ENCODE assay signal across 14 mouse cellular contexts in the genomic region with DNA sequence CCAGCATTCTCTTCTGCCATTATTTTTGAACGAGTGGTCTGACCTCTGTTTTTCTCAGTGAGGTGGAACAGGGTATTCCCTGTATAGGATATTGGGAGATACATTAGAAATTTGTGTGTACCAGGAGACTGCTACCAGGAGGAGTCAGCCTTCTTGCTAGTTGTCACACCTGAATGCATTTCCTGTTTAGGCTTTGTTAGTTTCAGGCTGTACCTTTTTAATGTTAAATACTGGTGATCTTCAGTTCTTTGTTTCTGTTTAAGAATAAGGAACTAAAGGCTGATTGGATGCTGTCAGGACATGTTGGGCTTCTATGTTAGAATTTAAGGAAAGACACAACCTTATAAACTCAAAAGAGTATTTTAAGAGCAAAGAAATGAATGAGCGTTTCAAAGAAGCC.
"Had no signal": no experiment of that assay in that cellular context is flagged by ENCODE, and none has a peak within 500 bp of the region (broad histone marks: within the 10 kb centered on the region; RNA-seq: fewer than 3 reads in every experiment).

No protein-coding gene starts in this region.

- H3K9ac ChIP-seq: neural tube, embryonic 15.5 days; stomach, embryonic 15.5 days had no signal

- H3K27ac ChIP-seq: neural tube, embryonic 15.5 days; stomach, embryonic 15.5 days; stomach, postnatal 0 days had no signal

- H3K9me3 ChIP-seq: neural tube, embryonic 15.5 days; stomach, embryonic 15.5 days had no signal

- H3K4me1 ChIP-seq: stomach, embryonic 15.5 days had no signal

- H3K27me3 ChIP-seq: neural tube, embryonic 15.5 days; stomach, embryonic 15.5 days had no signal

- H3K36me3 ChIP-seq: neural tube, embryonic 15.5 days; stomach, embryonic 15.5 days had no signal

- H3K4me3 ChIP-seq: neural tube, embryonic 15.5 days; stomach, embryonic 15.5 days had no signal

- DNase-seq: right cerebral cortex, adult 18-20 months; right cerebral cortex, postnatal 14 days; right cerebral cortex, postnatal 25 days; right cerebral cortex, postnatal 4 days; spleen, adult 18-20 months; thymus, adult 18-20 months; thymus, adult 2 months; thymus, postnatal 14 days; thymus, postnatal 25 days; thymus, postnatal 36 days; thymus, postnatal 4 days had no signal
